Mouse (Mus musculus) testis, postnatal 10 days (tissue): ENCODE data around the gene Xylb.
A peak's percentile ranks its signal among the peaks of the same experiment; 100 is the strongest.

Source experiments
- DNase-seq: peaks from one replicate; pipeline ENCODE4 v3.0.0; 2021; ENCODE audit warnings: low spot score

The Xylb gene

DNA sequence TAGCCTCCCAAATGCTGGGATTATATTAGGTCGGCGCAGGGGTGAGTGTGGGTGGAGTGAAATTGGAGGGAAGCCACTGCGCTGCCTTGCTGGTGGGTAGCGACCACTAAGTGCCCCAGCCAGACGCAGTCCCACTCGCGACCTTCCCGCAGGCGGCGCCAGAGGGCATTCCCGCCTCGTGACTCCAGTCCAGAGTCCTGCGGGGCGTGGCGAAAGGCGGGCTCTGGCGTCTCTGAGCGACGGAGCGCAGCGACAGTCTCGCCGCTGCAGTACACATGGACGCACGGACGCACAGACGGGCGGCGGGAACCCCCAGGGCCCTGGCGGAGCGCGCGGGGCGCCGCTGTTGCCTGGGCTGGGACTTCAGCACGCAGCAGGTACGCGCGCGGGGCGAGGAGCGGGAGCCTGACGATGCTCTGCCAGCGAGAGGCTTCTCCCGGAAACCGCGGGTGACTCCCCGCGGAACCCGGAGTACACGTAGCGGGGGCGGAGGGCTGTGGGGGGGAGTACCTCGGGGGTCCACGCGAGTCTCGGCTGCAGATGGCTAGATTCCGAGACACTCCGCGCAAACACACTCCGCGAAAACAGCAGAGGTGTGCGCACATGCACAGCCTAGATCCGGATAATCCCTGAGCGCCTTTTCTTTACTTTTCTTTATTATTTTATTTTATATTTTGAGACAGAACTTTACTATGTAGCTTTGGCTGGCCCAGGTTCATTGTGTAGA, at the start of gene Xylb:
TSS of gene Xylb (plus strand) at position 51 of the 727 bp plus-strand sequence.
- peak; percentile 96 for DNase-seq

DNA sequence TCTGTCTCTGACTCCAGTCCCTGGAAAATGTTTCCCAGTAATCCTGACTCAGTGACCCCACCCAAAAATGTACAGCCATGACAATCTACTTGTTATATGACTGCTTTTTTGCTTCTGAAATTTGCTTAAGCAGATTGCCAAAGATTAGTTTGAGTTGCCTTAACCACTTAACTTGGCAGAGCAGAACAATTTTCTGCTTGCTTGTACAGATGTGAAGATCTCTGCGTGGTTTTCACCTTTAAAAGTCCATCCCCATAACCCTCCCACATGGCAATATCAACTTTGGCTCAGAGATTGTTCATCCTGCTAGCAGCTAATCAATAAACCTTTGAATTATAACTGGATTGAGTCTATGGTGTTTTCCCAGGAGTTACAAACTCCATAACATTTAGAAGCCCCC, 48.1 kb upstream of the Xylb start:
- DNase-seq = no peak

DNA sequence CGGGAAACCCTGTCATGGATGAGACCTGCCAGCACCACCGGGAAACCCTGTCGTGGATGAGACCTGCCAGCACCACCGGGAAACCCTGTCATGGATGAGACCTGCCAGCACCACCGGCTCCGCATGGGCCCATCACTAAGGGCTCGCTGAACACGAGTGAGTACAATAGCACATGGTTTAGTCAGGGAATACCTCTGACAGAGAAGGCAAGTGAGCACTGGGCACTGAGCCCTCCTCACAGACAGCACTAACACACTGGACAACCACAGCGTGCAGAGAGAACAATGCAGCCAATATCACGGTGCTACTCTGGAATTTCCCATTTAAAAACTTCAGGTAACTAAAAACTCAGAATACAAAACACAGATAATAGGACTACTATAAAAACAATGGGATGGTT, 44.1 kb upstream of the Xylb start:
- no peak for DNase-seq

DNA sequence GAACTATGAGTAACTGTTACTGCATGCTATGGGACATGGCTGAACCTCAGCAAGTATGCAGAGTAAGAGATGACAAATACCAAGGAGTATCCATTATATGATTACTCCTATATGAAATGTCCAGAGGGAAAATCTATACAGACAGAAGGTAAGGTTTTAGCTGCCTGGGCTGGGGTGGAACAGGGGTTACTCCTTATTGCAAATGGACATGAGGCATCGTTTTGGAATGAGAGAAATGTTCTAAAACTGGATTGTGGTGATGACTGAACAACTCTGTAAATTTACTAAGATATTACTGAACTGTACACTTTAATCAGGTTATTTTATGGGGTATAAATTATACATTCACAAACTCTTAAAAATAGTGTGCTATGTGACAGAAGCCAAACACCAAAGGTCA, 38.3 kb upstream of the Xylb start:
- DNase-seq = no peak

DNA sequence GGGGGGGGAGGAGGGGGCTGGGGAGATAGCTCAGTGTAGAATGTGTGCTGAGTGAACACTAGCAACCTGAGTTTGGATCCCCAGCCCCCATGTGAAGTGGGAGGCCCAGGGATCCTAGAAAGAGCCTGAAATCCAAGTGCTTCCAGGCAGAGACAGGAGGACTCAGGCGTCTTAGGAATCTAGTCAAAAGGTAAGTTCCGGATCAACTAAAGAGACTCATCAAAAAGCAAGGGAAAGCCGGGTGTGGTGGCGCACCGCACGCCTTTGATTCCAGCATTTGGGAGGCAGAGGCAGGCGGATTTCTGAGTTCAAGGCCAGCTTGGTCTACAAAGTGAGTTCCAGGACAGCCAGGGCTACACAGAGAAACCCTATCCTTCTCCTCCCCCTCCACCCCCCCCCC, 36.7 kb upstream of the Xylb start:
- DNase-seq = no peak

DNA sequence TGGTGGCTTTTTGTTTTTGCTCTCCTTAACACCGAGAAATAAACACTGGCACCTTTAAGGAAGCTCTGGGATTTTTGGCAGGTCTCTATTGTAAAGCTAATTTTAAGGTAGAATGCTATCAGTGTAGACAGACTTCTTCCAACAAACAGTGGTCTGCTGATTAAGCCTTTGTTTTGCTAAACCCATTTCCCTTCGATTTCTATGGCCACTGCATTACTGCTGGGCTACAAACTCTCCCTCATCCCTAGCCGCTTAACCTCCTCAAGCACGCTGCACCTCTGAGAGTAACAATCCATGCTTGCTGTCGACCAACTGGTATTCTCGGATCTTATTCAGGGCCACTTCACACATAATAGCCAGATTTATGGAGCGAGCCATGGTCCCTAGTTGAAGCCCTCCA, 36.2 kb upstream of the Xylb start:
- DNase-seq = no peak

DNA sequence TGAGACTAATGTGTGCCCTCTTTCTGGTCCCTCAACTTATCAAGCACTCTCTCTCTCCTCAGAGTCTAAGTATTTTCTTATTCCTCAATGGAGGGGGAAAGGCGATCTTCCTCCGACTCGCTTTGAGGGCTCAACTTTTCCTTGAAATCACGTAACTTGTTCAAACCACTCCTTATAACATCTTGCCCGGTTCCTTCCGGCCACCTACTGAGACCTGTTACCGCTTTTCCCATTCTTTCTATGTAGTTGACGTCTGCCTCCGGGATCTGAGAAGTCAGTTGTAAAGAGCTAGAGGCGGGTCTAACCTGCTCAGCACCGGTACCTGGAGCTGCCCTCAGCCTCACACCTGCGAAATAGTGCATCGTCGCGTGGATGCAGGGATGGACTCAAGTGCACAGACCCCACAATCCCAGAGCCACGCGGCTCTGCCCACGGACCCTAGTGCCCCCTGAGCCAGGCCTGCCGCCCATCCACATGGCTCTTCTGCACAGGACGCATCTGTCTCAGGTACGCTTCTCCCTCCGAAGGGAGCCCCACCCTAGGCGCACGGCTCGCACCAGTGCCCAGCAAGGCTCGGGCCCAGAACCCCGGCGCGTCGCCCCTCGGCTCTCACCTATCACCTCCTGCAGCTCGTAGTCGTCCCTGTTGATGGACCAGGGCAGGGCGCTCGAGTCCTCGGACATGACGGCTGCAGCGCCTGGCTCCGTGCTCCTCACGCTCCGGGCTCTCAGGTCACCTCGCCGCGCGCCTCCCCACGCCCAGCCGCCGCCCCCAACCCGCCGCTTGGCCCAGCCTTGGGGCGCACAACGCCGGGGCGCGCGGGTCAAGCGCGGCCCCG, 35.6 kb upstream of the Xylb start:
- DNase-seq = peak; percentile 51

DNA sequence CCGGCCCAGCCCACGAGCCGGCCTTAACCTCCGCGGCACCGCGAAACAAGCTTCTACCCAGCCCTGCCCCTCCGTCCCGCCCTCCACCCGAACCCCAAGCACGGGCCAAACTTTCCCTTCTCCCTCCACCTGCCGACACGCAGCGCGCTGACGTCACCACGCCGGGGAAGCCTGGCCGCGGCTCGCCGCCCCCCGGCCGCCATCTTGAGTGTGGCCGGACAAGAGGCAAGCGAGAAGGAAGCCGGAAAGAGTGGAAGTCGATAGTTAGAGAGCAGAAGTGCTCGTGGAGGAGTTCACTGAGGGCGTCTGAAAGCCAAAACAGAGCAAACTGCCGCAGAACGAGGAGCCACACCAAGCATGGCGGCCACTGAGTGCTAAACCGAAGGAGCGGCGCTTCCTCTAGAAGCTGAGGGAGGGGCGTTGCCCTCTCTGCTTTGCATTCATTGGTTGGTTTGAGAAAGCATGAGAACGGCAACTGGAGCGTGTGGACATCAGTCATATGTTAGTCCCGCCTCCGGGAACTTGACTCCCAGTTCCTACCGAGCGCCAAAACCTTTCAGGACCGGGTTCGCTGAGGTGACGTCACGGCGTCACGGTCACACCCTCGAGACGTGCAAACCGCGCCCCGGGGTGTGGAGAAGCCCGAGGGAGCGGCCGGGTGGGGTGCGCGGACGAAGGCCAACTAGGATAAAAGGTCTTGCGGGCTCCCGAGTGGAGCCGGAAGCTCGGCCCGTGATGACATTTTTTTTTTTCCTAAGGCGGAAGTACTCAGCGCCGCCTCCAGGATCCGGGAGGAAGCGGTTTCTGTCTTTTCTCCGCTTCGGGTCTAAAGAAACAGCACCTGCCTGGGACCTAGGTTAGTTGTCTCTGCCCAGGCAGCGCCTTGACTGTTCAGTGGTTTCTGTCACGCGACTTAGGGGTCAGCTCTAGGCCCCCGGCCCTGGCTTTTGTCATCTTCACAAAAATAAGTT, 34.6 kb upstream of the Xylb start, which contains the start of gene Oxsr1:
TSS of gene Oxsr1 (minus strand) at position 139 of the 971 bp plus-strand sequence.
- peak; percentile 97 for DNase-seq

DNA sequence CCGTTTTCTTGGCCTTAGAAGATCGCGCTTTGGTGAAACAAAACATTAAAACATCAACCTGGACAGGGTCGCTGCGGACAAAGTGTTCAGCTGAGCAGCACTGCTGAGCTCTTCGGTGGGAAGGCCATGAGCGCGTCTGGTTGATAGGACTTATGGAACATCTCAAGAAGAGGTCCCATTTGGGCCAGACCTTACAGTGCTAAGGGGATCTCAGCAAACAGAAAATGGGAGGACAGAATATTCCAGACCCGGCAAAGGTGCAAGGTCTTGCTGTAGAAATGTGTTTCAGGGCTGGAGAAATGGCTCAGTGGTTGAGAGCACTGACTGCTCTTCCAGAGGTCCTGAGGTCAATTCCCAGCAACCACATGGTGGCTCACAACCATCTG, 33.9 kb upstream of the Xylb start:
- no peak for DNase-seq

DNA sequence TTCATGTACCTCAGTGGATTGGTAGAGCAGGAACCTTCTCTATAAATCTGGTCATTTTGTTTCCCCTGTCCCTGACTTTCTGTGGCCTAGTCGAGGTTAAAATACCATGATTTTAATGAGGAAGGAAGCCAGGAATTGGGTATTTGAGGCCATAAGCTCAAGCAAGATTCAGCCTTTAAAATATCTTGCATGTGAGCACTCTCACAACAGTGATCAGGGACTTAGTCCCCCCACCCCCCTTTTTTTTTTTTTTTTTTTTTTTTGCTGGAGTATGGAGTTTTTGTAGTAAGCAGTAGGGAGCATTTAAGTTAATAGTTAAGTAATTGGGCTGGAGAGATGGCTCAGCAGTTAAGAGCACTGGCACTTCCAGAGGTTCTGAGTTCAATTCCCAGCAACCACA, 33.1 kb upstream of the Xylb start:
- no peak for DNase-seq

DNA sequence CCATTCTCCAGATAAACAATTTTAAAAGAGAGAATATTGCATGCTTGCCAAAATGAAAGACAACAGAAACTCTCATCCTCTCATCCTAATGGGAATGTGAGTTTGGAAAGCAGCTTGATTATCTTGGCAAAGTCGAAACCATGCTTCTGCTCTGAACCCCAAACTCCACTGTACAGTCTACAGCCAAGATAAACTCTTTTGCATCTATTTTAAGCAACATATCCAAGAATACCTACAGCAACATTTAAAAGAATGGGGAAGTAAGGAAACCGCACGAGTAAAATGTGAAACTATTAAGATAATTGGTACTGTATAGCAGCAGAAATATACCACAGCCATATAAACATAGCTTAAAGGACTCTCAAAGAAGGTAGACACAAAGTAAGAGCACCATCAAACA, 28.7 kb upstream of the Xylb start:
- DNase-seq = no peak

DNA sequence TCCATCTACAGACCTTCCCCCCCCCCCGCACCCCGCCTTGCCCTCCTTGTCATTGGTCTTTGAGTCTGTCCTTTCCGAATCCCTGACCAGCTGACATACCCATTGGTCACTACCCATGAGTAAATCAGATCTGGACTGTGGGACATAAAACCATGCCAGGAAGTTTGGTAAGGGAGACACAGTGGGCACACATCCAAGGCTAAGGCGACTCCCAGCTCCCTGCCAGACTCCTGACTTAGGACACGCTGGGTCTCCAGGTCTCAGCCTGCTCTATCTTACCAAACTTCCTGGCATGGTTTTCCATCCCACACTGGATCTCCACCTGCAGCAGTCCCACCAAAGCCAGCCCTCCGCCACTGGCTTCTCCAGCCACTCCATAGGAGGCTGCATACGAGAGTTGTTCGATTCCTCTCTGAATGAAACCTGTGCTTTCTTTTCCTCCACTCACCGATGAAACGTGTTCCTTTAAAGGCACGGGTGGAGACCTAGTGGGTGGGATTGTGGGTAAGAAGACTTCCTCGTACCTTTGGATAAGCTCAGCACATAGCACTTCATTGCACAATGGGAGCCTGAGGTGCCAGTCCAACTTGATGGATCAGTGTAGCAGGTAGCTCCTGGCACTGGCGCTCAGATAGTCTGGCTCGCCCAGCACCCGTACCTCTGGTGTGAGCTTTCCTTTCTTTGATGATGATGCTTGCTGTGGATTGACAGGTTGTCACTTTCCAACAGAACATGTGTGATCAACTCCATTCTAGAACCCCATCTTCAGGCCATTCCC, 26.8 kb upstream of the Xylb start:
- no peak for DNase-seq

DNA sequence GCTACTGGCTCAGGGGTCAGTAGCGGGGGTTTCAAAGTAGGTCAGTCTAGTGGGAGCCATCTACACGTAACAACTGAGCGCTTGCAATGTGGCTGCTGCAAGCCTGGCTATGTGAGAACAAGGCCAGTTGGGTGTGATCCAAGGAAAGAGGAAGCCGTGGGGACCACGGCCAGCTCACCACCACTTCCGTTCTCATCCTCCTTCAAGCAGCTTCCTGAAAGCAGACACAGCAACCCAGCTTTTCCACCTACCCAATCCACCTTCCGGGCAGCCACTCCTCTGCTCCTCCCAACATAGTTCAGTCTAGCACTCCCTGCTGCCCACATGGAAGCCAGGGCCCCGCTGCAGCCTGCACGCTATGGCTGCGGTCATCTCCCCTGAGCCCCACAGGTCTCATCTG, 22.9 kb upstream of the Xylb start:
- no peak for DNase-seq

DNA sequence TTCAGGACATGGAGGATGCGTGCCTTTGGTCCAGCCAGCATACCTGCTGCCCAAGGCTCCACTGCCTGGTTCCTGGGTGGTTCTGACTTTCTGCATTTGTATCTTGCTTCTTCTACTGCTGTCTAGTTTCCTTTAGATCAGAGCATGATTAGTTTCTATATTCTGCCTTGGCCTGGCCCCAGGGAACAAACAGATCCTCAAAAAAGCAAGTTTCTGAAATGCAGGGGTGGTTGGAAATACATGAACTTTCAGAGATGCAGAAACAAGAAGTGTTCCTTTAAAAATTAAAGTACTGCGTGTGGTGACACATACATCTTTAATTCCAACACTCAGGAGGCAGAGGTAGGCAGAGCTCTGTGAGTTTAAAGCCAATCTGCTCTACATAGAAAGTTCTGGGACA, 22.3 kb upstream of the Xylb start:
- no peak for DNase-seq

DNA sequence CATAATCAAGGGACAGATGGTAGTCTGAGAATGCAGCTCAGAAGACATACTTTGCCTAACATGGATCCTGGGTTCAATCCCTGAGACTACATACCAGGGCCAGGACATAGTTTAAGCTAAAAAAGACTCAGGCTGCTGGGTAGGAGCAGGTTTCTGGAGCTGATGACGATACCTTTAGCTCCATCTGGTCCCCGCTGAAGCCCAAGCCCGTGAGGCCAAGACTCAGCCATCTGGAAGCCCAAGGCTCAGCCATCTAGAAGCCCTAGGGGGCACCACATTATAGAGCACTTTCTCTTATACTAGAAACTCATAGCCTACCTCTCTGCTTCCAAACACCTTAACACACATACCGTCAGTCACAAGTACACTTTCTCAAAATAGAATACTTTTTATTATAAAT, 21.6 kb upstream of the Xylb start:
- no peak for DNase-seq

DNA sequence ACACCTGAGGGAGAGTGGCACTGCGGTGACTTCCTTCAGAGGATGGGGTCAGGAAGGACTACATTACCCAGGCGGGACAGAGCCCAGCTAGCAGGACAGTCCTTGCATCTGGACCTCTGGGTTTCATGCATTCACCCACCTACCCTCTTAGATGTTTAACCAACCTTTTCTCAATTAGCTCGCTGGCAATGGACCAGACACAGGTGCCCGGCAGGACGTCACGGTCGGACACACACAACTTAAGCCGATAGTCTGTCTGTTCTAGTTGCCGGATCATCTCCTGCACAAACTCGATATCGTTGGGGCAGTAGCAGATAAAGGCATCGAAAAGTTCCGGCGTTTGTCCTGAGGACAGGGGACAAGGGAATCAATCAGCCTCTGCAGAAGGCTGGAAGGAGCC, 19.3 kb upstream of the Xylb start:
- DNase-seq = no peak

DNA sequence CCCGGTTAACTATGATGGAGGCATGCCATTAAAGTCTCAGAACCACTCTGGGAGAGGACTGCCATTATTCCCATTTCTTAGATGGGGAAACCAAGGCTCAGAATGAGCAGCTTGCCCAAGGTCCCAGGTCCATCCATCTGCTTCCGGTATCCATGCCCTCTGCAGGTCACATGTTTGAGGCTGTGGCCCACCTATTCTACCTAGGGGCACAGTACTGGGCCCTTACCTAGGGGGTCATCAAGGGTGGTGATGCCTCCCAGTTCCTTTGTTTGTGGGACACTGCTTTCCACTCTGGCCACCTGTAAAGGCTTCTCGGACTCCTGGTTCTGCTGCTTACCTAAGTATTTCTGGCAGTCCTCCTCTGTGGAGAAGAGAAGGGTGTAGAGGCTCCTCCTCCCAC, 18.8 kb upstream of the Xylb start:
- no peak for DNase-seq

DNA sequence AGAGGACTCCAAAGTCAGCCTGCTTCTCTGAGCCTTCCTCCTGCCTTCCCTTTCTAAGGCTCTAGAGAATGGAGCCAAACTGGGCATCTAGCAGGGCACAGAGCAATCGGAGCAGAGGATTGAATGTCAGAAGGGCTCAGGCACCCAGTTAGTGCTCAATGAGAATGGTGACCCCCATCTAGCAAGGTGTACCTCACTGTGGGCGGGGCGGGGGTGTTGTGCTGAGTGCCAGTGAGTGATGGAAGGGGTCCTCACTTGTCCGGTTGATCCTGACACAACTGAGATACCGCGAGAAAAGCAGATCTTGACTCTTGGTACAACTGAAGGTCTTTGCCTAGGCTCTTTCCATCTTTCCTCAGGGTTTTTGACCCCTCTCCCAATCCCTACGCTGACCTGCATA, 18.1 kb upstream of the Xylb start:
- DNase-seq = no peak

DNA sequence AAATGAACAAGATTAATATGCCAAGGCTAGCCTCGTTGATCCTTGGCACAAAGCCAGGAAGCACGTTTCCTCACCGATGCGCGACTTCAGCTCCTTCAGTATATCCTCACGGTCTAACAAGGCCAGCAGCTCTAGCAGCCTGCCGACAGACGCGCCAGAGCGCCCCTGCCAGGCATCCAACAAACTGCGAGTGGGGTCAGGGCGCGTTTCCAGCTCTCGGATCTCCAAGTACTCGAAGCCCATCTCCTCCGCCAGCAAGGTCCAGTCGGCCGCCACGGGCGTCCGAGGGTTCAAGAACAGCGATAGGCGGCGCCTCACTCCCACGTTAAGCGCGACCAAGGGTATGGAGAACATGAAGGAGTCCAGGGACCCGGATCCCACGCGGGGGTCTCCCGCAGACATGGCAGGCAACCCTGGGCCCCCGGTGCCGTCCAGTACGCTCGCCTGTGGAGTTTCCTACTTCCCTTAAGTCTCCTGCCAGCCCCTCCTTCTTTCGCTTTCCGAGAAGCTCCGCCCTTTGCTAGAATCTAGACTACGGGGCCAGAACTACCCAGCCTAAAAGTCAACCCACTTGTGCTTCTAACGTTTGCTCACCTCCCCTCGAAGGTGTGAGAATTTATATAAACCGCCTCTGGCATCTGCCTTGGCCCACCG, 17.5 kb upstream of the Xylb start, which contains the start of gene Acaa1a:
TSS of gene Acaa1a (plus strand) at position 119 of the 654 bp plus-strand sequence.
- DNase-seq = peak; percentile 83

DNA sequence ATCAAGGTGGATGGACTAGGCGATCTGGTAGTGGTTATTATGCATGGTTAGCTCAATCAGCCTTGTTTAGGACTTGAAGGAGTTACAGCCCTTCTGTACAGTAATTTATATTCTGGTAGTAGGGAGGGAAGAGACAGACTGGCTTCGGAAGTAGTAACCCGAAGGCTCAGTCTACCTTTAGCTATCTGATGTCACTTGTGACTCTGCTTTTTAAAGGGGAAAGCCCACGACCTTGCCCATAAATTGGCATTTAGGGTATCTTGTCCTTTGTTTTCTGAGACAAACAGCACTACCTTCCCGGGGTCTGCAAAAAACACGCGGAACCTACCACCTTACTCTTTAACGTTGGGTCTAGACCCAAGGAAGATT, 17.0 kb upstream of the Xylb start:
- DNase-seq = no peak
